ENCODE assay signal across 8 mouse cellular contexts in the genomic region with DNA sequence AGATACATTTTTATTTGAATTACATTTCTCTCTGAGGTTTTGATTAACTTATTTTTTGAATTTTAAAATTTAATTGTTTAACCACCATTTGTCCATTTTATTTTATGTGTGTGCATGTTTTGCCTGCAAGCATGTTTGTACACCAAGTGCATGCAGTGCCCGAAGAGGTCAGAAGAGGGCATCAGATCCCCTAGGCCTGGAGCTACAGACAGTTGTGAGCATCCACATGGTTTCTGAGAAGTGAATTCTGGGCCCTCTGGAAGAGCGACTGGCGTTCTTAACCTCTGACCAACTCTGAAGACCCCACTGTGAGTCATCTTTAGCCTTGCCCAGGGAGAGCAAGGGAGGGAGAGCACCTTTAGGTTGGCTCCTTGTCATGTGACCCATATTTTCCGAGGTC. TPM values are rescaled to one million over a fixed set of nuclear protein-coding genes. Genes with fewer than 3 reads are reported as not detected.
DNase-seq lines count a peak whose midpoint lies in the region; ATAC-seq lines count a peak whose summit lies in the region.

No protein-coding gene starts in this region.

- DNase-seq in gastrocnemius, postnatal 10 days, result peak; percentile 44
- DNase-seq in gastrocnemius, postnatal 36 days, result no peak
- DNase-seq in testis, postnatal 10 days (ENCODE audit: low spot score), result peak; percentile 54
- no peak for DNase-seq in testis, postnatal 14 days (ENCODE audit: low spot score)
- DNase-seq in forelimb bud, embryonic 11.5 days (ENCODE audit: low read depth, low spot score), result peak; percentile 21
- no peak for DNase-seq in Muller cell, postnatal 12 days (ENCODE audit: inconsistent ontology term)
- no peak for DNase-seq in frontal cortex, adult 2 months (ENCODE audit: extremely low spot score in 1 of 2, low spot score in 1 of 2)

- intact Hi-C loops in gastrocnemius, postnatal 36 days (cut with DNase I), result loop anchor here (5.0 kb wide), 1 partner anchor 47 kb away; a partner anchor contains a TSS

- peak; percentile 63; the same call in 1 of the 2 replicates for ATAC-seq in neutrophil, adult 5-6 weeks (ENCODE audit: extremely low read depth, insufficient number of reproducible peaks, low FRiP score, poor library complexity, severe bottlenecking)

RNA-seq across cellular contexts. Expression of a gene that starts 9.9 kb away (rescaled TPM):
- 10 to 100 TPM; 23.2 to 25.5 TPM for total RNA-seq in gastrocnemius, postnatal 10 days (2021)
- 10 to 100 TPM; 19.1 to 24.9 TPM for total RNA-seq in gastrocnemius, postnatal 36 days (2021)
- total RNA-seq in neutrophil, adult 5-6 weeks (2017), result 42.7 and 44.3 TPM in 2 replicates
- 52.3 and 52.6 TPM in 2 replicates for polyA plus RNA-seq in frontal cortex, adult 2 months (2012; rRNA removed)

RNA-seq across cellular contexts. Expression of a gene that starts 10.1 kb away (rescaled TPM):
- under 1 TPM; 0.28 to 0.29 TPM for total RNA-seq in gastrocnemius, postnatal 10 days (2021)
- total RNA-seq in gastrocnemius, postnatal 36 days (2021), result not detected
- total RNA-seq in neutrophil, adult 5-6 weeks (2017), result 5.0 and 7.6 TPM in 2 replicates
- polyA plus RNA-seq in frontal cortex, adult 2 months (2012; rRNA removed), result 0.53 and 0.78 TPM in 2 replicates

RNA-seq across cellular contexts. Expression of a gene that starts 49.9 kb away (rescaled TPM):
- 1 to 10 TPM; 6.3 to 7.0 TPM for total RNA-seq in gastrocnemius, postnatal 10 days (2021)
- 1 to 10 TPM; 2.9 to 3.2 TPM for total RNA-seq in gastrocnemius, postnatal 36 days (2021)
- total RNA-seq in neutrophil, adult 5-6 weeks (2017), result 537 and 551 TPM in 2 replicates
- 5.9 and 7.4 TPM in 2 replicates for polyA plus RNA-seq in frontal cortex, adult 2 months (2012; rRNA removed)

RNA-seq across cellular contexts. Expression of a gene that starts 56.7 kb away (rescaled TPM):
- 10 to 100 TPM in 1 of 2 experiments, 1 to 10 TPM in 1; 8.6 to 10.9 TPM for total RNA-seq in gastrocnemius, postnatal 10 days (2021)
- total RNA-seq in gastrocnemius, postnatal 36 days (2021), result 1 to 10 TPM; 4.5 to 6.0 TPM
- total RNA-seq in neutrophil, adult 5-6 weeks (2017), result 19.4 and 26.1 TPM in 2 replicates
- polyA plus RNA-seq in frontal cortex, adult 2 months (2012; rRNA removed), result 28.9 and 39.5 TPM in 2 replicates

Comparison
In these comparisons a context has a peak if more than half of its experiments do, and no peak if none do; other contexts are left out.
1. DNase-seq: peak in gastrocnemius, postnatal 10 days (single experiment), testis, postnatal 10 days (single experiment) and forelimb bud, embryonic 11.5 days (single experiment); none in gastrocnemius, postnatal 36 days (0 of 2), testis, postnatal 14 days (single experiment), Muller cell, postnatal 12 days (single experiment) and frontal cortex, adult 2 months (0 of 2).
2. RNA of a gene that starts 49.9 kb away (total RNA-seq): 537 to 551 TPM in neutrophil, adult 5-6 weeks; 6.3 to 7.0 TPM in gastrocnemius, postnatal 10 days and 2.9 to 3.2 TPM in gastrocnemius, postnatal 36 days; every median in the first group is over 10 times any median in the second.